Mouse (Mus musculus) ovary, postnatal 10 days (tissue): ENCODE data around the gene Cadm1.

Experiments used
- DNase-seq: peaks from one replicate; pipeline ENCODE4 v3.0.0; 2022; ENCODE audit warnings: low spot score

Cadm1 gene

GRCm38 (mm10) chr9:47876557-47877206 is 346.7 kb downstream of the Cadm1 start:
- no peak for DNase-seq

- DNase-seq = no peak
Observed at GRCm38 (mm10) chr9:47880171-47880570, 350.2 kb downstream of the Cadm1 start.

- DNase-seq = no peak
Observed at GRCm38 (mm10) chr9:47882372-47882771, 352.4 kb downstream of the Cadm1 start.

GRCm38 (mm10) chr9:47891721-47892120 is 361.7 kb downstream of the Cadm1 start:
- DNase-seq = no peak

- no peak for DNase-seq
Observed at GRCm38 (mm10) chr9:47892995-47893394, 363.0 kb downstream of the Cadm1 start.

- no peak for DNase-seq
Observed at GRCm38 (mm10) chr9:47894096-47894495, 364.1 kb downstream of the Cadm1 start.

- DNase-seq = no peak
Observed at GRCm38 (mm10) chr9:47894661-47895060, 364.7 kb downstream of the Cadm1 start.

GRCm38 (mm10) chr9:47895121-47895520 is 365.1 kb downstream of the Cadm1 start:
- no peak for DNase-seq

- DNase-seq = no peak
Observed at GRCm38 (mm10) chr9:47900734-47901133, 370.8 kb downstream of the Cadm1 start.

- no peak for DNase-seq
Observed at GRCm38 (mm10) chr9:47903661-47904060, 373.7 kb downstream of the Cadm1 start.

GRCm38 (mm10) chr9:47904339-47904922 is 374.5 kb downstream of the Cadm1 start:
- DNase-seq = no peak

- no peak for DNase-seq
Observed at GRCm38 (mm10) chr9:47906521-47906920, 376.5 kb downstream of the Cadm1 start.
